Mouse (Mus musculus): Measurements from ENCODE around the gene Large2.

Gene Large2

DNA sequence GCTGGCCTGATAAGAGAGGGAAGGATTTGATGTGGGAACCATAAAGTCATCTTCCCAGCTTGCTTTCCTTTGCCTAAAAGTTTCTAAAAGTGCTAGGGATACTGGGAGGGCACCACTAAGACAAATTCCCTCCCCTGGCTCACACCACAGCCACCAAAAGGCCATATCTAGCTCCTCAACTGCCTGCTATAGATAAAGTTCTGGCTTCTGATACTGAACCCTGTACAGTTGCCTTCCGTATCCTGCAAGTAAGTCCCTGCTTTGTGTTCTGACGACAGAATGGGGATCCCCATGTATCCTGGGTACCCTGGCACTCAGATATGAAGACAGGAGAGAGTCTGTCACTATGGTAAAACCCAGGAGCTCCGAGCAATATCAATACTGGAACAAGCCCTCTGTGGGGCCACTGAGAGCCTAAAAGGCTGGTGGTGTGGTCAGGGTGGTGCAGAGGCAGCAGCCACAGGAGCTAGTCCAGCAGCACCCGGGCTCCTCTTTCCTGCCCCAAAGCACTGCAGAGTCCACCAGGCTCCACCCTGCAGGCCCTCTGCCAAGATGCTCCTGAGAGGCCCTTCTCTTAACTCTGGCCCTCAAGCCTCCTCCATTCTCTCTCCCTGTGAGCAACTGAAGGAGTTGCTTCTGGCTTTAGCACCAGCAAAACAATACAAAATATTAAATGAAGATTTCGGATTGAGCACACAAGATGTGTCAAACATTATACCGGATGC lies 15.7 kb upstream of the Large2 start:
- no peak for DNase-seq (ENCODE audit: low spot score)

GRCm38 (mm10) chr2:92389645-92390044 lies 15.0 kb upstream of the Large2 start:
- DNase-seq (ENCODE audit: low spot score): no peak

DNA sequence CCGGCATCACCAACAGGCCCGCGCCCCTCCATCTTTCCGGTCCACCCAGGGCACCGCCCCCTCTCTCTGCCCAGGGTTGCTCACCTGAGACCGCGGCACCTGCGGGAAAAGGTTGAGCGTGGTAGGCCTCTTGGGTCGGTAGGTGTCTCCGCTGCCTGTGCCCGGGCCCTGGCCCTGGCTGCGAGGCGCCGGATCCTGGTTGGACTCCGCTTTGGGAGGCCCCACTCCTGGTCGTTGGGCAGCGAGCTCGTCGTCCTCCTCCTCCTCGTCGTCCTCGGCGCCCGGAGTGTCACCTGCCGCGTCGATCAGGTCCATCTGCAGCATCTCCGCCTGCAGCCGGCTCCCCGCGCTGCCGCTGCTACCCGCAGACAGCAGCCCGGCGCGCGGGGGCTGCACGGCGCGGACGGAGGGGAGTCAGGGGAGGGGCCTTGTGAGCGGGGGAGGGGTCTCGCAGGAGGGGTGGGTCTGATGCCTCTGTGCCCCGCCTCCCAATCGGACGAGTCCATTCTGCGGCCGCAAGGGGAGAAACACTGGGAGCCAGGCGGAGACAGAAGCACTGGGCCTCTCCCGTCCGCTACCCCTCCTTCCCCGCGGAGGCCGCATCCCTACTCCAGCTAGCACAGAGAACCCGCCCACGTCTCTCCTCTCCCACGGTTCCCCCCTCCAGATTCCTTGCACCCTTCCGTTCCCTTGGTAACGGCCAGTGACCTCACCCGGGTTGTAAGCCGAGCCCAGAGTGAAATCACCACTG lies 14.4 kb upstream of the Large2 start:
- DNase-seq (ENCODE audit: low spot score): peak; percentile 88

- DNase-seq (ENCODE audit: low spot score): no peak
Observed at GRCm38 (mm10) chr2:92388081-92388517, 13.4 kb upstream of the Large2 start.

GRCm38 (mm10) chr2:92387646-92388045 lies 13.0 kb upstream of the Large2 start:
- no peak for DNase-seq (ENCODE audit: low spot score)

- no peak for DNase-seq (ENCODE audit: low spot score)
Observed at GRCm38 (mm10) chr2:92386821-92387570, 12.3 kb upstream of the Large2 start.

DNA sequence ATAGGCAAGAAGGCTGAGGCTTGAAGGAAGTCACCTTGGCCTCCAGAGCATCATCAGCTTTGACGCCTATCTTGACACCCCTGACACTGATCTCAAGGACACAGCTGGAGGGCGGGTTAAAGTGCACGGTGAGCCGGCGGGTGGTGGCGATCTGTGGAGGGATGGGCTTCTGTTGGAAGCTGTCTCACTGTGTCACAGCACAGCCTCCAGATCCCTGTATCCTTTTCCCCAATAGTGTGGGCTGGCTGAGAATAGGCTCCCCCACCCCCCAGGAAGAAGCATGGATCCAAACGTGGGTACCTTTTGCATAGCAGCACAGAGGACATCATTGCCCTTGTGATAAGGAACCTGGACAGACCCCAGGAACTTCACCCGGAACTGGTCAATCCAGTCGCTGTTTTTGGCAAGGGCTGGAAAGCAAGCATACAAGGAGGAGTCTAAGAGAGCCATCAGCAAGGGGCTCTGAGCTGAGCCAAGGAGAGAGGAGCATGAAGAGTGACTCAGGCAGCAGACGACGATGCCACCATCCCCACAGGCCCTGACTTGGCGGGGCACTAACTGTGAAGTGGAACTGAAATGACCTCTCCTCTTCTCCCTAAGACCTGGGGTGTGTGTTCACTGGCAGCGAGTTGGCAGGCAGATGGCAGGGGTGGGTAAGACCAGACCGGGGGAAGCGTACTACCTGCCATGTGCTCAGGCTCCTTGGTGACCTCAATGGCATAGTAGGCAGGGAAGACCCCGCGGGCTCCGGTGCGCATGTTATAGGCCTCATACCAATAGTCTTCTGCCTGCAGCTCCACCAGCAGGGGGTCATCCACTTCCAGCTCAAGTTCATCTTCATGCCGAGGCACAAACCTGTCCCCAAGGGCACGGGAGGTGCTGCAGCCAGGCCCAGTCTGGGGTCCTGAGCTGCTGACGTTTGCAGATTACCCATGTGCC lies 10.7 kb upstream of the Large2 start:
- no peak for DNase-seq (ENCODE audit: low spot score)

GRCm38 (mm10) chr2:92384101-92384500 lies 9.4 kb upstream of the Large2 start:
- no peak for DNase-seq (ENCODE audit: low spot score)

DNA sequence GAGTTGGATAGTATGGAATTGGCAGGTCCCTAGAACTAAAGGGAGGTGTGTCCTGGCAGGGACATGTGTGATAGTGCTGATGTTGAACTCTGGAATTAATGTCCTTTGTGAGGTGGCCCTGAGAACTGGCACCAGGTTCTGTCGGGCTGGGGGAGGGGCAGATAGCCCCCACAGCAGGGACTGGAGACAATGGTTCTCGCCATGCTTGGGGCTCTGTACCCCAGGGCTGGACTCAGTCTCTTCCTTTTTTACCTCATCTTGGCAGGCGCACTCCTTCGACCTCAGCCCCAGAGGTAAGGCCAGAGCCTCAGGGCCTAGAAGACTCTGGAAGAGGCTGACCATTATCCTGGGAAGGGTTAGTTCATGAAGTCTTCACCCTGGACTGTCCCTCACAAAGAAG lies 8.1 kb upstream of the Large2 start:
- no peak for DNase-seq (ENCODE audit: low spot score)

GRCm38 (mm10) chr2:92381901-92382588 lies 7.4 kb upstream of the Large2 start, which contains the start of gene 1700029I15Rik:
1700029I15Rik (plus strand) TSS chr2:92382538.
- no peak for DNase-seq (ENCODE audit: low spot score)

- DNase-seq (ENCODE audit: low spot score): no peak
Observed at GRCm38 (mm10) chr2:92381161-92381560, 6.5 kb upstream of the Large2 start.

DNA sequence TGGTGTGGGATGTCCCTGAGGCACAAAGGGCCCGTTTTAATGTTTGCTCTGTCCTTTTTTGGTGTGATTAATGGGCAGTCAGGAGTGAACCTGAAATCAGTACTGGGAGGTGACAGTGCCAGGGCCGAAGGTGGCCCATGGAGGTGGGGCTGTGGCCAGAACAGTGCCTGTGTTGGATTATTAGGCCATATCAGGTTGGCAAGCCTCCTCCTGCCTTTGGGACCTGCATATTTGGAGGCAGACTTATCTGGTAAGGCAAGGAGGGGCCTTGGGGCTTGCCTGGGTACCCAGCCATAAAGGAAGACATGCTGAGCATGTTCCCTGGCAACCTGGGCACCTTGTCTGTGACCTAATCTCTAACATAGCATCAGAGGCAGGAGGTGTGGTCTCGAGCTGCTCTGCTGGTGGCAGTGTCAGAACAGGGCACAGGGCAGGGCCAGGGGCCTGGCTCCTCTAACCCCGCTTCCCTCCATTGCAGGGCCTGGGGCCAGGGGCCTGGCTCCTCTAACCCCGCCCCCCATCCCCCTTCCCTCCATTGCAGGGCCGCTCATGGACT lies 5.9 kb upstream of the Large2 start:
- no peak for DNase-seq (ENCODE audit: low spot score)

DNA sequence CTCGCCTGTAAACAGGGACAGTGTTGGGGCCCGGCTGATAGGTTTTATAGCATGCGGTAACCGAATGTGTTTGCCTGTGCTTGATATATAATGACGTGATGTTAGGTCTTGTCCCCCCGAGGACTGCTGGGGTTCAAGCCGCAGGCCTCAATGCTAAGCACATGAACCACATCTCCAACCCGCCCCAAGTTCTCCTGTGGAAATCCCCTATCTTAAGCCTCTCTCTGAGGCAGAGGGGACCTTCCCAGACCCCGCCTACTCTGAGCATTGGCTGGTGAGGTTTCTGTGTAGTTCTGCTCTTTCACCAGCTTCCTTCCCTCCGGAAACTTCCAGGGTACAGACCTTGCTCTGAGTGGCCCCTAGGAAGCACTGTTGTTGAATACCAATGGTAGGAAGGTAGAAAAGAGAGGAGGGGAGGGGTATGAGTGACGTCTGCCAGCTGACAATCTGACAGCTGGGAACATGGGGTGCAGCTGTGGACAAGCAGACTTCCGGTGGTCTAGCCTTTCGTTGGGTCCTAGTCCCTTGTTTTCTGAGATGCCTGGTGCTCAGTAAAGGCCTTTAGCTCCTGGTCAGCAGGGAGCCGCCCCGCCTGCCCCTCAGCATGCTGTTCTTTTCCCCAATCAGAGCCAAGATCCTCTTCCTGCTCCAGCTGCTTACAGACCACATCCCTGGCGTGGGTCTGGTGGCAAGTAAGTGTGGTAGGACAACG lies 5.3 kb upstream of the Large2 start:
- DNase-seq (ENCODE audit: low spot score): no peak

DNA sequence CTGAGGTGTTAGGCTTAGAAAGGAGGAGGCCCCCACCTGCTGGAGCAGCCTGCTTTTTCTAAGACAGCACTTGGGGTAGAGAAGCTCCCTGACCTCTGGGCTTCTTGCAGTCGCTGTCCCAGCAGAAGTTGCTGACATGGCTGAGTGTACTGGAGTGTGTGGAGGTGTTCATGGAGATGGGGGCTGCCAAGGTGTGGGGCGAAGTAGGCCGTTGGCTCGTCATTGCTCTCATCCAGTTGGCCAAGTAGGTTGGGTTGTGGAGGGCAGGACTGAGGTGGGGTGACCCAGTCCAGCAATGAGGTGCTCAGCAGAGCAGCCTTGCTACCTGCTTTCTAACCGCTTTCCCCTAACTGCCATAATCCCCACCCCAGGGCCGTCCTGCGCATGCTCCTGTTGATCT lies 2.7 kb upstream of the Large2 start:
- no peak for DNase-seq (ENCODE audit: low spot score)

DNA sequence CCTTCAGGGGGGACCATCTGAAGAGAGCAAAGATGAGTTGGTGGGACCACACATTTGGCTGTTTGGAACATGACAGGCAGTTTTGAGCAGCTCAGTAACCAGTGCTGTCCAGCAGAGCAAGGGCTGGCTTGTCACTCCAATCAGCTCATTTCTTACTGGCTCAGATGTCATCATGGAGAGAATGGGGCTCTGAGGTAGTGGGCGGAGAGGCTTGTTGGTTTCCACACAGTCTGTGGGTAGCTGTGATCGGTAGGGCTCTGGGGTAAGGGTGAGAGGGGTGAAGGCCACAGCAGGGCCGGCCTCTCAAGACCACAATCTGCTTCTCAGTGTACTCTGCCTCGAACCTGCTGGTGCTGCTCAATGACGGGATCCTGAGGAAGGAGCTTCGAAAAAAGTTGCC lies 1.6 kb upstream of the Large2 start:
- DNase-seq (ENCODE audit: low spot score): no peak

GRCm38 (mm10) chr2:92375788-92376187 lies 1.1 kb upstream of the Large2 start:
- no peak for DNase-seq (ENCODE audit: low spot score)

GRCm38 (mm10) chr2:92375099-92375623 lies 492 bp upstream of the Large2 start:
- DNase-seq (ENCODE audit: low spot score): peak; percentile 94

DNA sequence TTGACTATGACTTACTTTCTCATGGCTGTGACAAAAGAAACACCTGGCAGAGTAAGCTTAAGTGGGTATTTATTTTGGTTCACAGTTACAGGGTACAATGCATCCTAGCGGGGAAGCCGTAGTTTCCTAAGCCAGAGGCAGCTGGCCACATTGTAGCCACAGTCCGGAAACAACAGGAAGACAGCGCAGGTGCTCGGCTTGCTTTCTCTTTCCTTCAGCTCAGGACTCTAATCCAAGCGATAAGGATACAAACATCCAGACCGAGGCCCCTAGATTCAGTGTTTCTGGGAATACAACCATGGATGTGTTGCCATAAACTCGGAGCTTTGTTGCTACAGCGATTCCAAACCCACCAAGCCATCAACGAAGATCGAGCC lies 1.2 kb downstream of the Large2 start:
- DNase-seq (ENCODE audit: low spot score): peak; percentile 83

DNA sequence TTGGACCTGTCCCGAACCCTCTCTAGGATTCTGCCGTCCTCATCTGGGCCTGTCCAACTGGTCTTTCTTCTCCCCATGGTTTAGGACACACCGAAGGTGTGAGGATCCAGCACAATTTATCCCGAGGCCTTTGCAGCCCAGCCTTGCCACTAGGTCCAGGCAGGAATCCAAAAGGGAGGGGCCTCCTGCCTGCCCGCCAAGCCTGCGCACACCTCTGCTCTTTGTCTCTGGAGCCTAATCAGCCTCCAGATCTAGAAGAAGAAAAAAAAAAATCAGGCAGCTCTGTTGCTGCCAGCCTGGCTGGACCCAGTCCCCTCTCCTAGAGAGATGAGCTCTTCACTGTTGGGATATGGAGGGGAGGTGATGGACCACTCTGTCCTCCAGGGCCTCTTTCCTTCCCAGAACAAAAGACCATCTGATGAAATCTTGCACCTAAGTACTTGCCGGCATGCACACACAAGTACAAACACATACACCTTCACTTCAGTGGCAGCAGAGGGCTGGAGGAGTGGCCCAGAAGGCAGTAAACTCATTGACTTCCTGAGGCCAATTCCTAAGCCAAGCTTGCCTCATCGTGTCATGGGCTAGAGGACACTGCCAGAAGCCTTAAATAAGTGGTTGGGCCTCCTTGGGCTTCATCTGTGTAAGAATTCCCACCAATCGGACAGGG lies 1.8 kb downstream of the Large2 start:
- DNase-seq (ENCODE audit: low spot score): peak; percentile 63
